Mouse (Mus musculus) small intestine, adult 2 months (tissue): ENCODE measurements around the gene Pex10.

Experiments used
- CTCF ChIP-seq: fragments of 200-500 bp; IDR thresholded peaks from 2 replicates; pipeline ENCODE4 v1.5.1; 2012; ENCODE audit warnings: low read depth, mild to moderate bottlenecking, control low read depth, inconsistent platforms, low read length, moderate library complexity, mixed read lengths; ENCODE audit not compliant: insufficient replicate concordance, insufficient read length; ENCODE audit errors: extremely low read depth
- POLR2A ChIP-seq: fragments of 200-500 bp; IDR thresholded peaks from 2 replicates; pipeline ENCODE4 v1.6.1; 2012; ENCODE audit warnings: low read depth, mild to moderate bottlenecking, control low read depth, inconsistent platforms, low read length, moderate library complexity

- no peak for TF ChIP-seq CTCF
- TF ChIP-seq POLR2A: no peak
Measured at GRCm38 (mm10) chr4:155019336-155019847, 47.4 kb upstream of the Pex10 start.
